Mouse (Mus musculus) spleen, adult 2 months (tissue): Measurements from ENCODE around the gene Ccdc82.

Experiments used
- CTCF ChIP-seq: fragments of 200-500 bp; IDR thresholded peaks from 2 replicates; pipeline ENCODE4 v1.5.1; 2011; ENCODE audit warnings: mild to moderate bottlenecking, inconsistent platforms; ENCODE audit not compliant: insufficient read depth, insufficient read length, insufficient replicate concordance; ENCODE audit errors: extremely low read depth
- POLR2A ChIP-seq: fragments of 200-500 bp; IDR thresholded peaks from 2 replicates; pipeline ENCODE4 v1.6.1; 2011; ENCODE audit warnings: low read depth, low read length, inconsistent platforms

DNA sequence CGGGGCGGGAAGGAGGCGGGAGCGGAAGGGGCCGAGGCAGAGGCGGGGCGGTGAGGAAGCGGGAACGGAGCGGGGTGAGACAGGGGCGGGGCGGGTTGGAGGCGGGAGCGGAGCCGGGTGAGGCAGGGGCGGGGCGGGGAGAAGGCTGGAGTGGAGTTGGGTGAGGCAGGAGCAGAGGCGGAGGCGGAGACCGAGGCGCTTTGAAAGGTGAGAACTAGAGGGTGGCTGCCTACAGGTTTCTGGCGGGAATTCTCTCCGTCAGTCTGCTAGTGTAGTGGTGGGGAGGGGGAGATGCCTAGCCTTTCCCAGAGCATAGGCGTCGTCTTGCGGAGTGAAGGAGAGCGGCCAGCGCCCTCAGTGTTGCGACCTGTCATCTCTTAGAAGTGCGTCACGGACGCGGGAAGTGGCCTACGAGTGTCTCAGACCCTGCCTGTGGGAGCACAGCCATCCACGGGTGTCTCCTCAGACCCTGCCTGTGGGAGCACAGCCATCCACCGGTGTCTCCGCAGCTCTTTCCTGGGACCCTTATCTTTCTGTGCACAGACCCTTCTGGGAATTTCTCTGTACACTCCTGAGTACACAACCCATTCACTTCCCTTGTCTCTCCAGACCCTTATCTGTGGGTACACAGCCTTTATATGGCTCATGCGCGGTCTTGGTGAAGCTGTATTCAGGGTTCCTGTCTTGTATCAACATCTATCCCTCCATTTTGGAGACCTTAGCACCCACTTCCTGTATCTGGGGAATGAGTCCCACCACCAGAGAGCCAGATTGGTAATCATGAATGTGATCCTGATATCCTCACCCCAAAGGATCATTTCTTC lies at the start of gene Ccdc82:
- no peak for TF ChIP-seq CTCF
- peak; percentile 28; the same call in 1 of the 2 replicates for TF ChIP-seq POLR2A
